ENCODE assay signal across 9 mouse cellular contexts in the genomic region with DNA sequence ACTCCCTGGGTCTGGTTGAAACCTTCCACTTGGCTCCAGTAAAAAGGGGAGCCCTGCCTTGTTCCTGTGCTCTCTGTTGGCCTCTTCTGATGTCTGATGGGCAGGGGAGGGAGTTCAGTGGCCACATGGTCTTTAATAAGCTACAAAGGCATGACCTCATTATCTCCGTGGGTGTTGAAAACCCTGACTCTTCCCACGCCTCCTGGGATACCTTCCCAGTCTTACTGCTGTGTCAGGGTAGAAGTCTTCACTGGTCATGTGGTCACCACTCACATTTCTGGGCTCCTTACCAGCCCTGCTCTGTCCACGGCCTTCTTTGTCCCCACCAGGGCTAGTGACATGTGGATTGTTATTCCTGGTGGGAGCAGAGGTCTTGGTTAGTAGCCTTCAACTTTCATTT. TPM values are rescaled to one million over a fixed set of nuclear protein-coding genes. Genes with fewer than 3 reads are reported as not detected.
A peak's percentile ranks its signal among the peaks of the same experiment; 100 is the strongest.
DNase-seq lines count a peak whose midpoint lies in the region.
"Had no signal": no experiment of that assay in that cellular context is flagged by ENCODE, and none has a peak within 500 bp of the region (broad histone marks: within the 10 kb centered on the region; RNA-seq: fewer than 3 reads in every experiment).

No protein-coding gene starts in this region.

- DNase-seq in cerebellum, adult 9-10 months, result peak; percentile 31
- no peak for DNase-seq in cerebellum, adult 18-20 months
- DNase-seq in urinary bladder, postnatal 14 days (ENCODE audit: low spot score), result peak; percentile 49
- no peak for DNase-seq in urinary bladder, postnatal 10 days (ENCODE audit: low spot score)
- DNase-seq in kidney, adult 8-10 months, result peak; percentile 75 to 76
- no peak for DNase-seq in spleen, postnatal 14 days (ENCODE audit: low spot score in 2 of 2)
- DNase-seq in left cerebral cortex, adult 11 months (ENCODE audit: low spot score), result no peak
- no peak for DNase-seq in layer of hippocampus, postnatal 36 days
- DNase-seq: left cerebral cortex, postnatal 4 days had no signal

RNA-seq across cellular contexts. Expression of gene Ctdspl, which starts 11.3 kb away (rescaled TPM):
- 10 to 100 TPM; 24.1 to 28.5 TPM for total RNA-seq in layer of hippocampus, postnatal 36 days (2021)

Comparison
In these comparisons a context has a peak if more than half of its experiments do, and no peak if none do; other contexts are left out.
1. DNase-seq: peak in cerebellum, adult 9-10 months (single experiment), urinary bladder, postnatal 14 days (single experiment) and kidney, adult 8-10 months (2 of 2); none in cerebellum, adult 18-20 months (0 of 2), urinary bladder, postnatal 10 days (single experiment), spleen, postnatal 14 days (0 of 2), left cerebral cortex, adult 11 months (single experiment) and layer of hippocampus, postnatal 36 days (0 of 2).